Mouse (Mus musculus) erythroblast, embryonic 14.5 days (primary cell): ENCODE data around the gene F3.

Experiments used
- GATA1 ChIP-seq: IDR thresholded peaks from 2 replicates; pipeline ENCODE4 v1.6.1; 2012; ENCODE audit warnings: low read length, inconsistent platforms, mixed read lengths
- TAL1 ChIP-seq: IDR thresholded peaks from 3 replicates; pipeline ENCODE4 v1.6.1; 2012; ENCODE audit warnings: low read length, inconsistent platforms, mixed read lengths

- TF ChIP-seq TAL1 (no peak), GATA1 (no peak)
These were observed 23.9 kb upstream of the F3 start for GRCm38 (mm10) chr3:121699401-121699800.
